Mouse (Mus musculus) brown adipose tissue, adult 24 weeks (tissue): ENCODE data around the gene Col6a1. TPM values are rescaled to one million over a fixed set of nuclear protein-coding genes. Genes with fewer than 3 reads are reported as not detected.
A peak's percentile ranks its signal among the peaks of the same experiment; 100 is the strongest.

Source experiments
- H3K27ac ChIP-seq: fragments of 200-500 bp; replicated peaks from 2 replicates; pipeline ENCODE4 v1.5.1; 2012; ENCODE audit warnings: low read depth, mild to moderate bottlenecking, low read length
- H3K4me1 ChIP-seq: fragments of 200-500 bp; 2 replicates; pipeline ENCODE4 v1.6.1; 2012; ENCODE audit warnings: low read length, mixed read lengths; ENCODE audit not compliant: control insufficient read depth, insufficient read depth, insufficient read length
- H3K4me3 ChIP-seq: fragments of 200-500 bp; 2 replicates; pipeline ENCODE4 v1.5.1; 2012; ENCODE audit warnings: low read depth, mild to moderate bottlenecking, low read length, moderate library complexity; ENCODE audit not compliant: insufficient read depth
- polyA plus RNA-seq: library from polyadenylated mRNA; stranded (reverse); fragments of >200 nt; gene quantifications from 2 replicates; pipeline ENCODE4 v1.2.4, GENCODE M21; 2012; ENCODE audit not compliant: missing spikeins, insufficient read depth, insufficient read length

The Col6a1 gene
- polyA plus RNA-seq, 1 experiment, result 37.8 TPM

- Histone ChIP-seq H3K4me3 (no peak overlapping the region), H3K27ac (no peak overlapping the region), H3K4me1 (no peaks in the 10 kb centered on the region)
These were observed 50.7 kb downstream of the Col6a1 start for GRCm38 (mm10) chr10:76675268-76675667.

GRCm38 (mm10) chr10:76674581-76674980, 51.4 kb downstream of the Col6a1 start:
- Histone ChIP-seq H3K27ac (no peak overlapping the region), H3K4me1 (no peaks in the 10 kb centered on the region), H3K4me3 (no peak overlapping the region)

- H3K4me3 ChIP-seq, result no peak overlapping the region
- peaks cover 7% of the 10 kb centered on the region for H3K4me1 ChIP-seq
- no peak overlapping the region for H3K27ac ChIP-seq
These were observed 54.0 kb downstream of the Col6a1 start for GRCm38 (mm10) chr10:76671939-76672338.

GRCm38 (mm10) chr10:76668947-76669284, 57.1 kb downstream of the Col6a1 start:
- Histone ChIP-seq H3K27ac (peak overlapping the region; percentile 12; the same call in 1 of the 2 replicates), H3K4me3 (no peak overlapping the region), H3K4me1 (peaks cover 12% of the 10 kb centered on the region)

GRCm38 (mm10) chr10:76668261-76668946, 57.6 kb downstream of the Col6a1 start:
- no peak overlapping the region for H3K4me3 ChIP-seq
- H3K27ac ChIP-seq, result peak overlapping the region; percentile 35

GRCm38 (mm10) chr10:76667197-76667805, 58.7 kb downstream of the Col6a1 start:
- H3K4me1 ChIP-seq, result peaks cover 12% of the 10 kb centered on the region
- no peak overlapping the region for H3K4me3 ChIP-seq
- no peak overlapping the region for H3K27ac ChIP-seq

More at GRCm38 (mm10) chr10:76668261-76668946, 57.6 kb downstream of the Col6a1 start:
- H3K4me1 ChIP-seq, result peaks cover 12% of the 10 kb centered on the region

- Histone ChIP-seq H3K27ac (no peak overlapping the region), H3K4me3 (no peak overlapping the region), H3K4me1 (peaks cover 12% of the 10 kb centered on the region)
These were observed 60.4 kb downstream of the Col6a1 start for GRCm38 (mm10) chr10:76665551-76665950.

GRCm38 (mm10) chr10:76664156-76665115, 61.5 kb downstream of the Col6a1 start:
- Histone ChIP-seq H3K27ac (no peak overlapping the region), H3K4me1 (peaks cover 12% of the 10 kb centered on the region), H3K4me3 (no peak overlapping the region)

Other genes starting within 250 kb of the Col6a1 start
- gene Lss, start 194.6 kb downstream of the Col6a1 start, polyA plus RNA-seq, result 28.3 and 42.6 TPM in 2 replicates
- gene Spatc1l, start 163.9 kb downstream of the Col6a1 start, polyA plus RNA-seq, result not detected in 2 replicates
- not detected in 2 replicates for gene Ftcd, start 150.5 kb downstream of the Col6a1 start, polyA plus RNA-seq
- gene Col6a2, start 102.5 kb downstream of the Col6a1 start, polyA plus RNA-seq, result 34.7 and 42.3 TPM in 2 replicates
- 7.3 and 17.4 TPM in 2 replicates for gene Pcbp3, start 235.7 kb upstream of the Col6a1 start, polyA plus RNA-seq